Mouse (Mus musculus) lung, embryonic 15.5 days (tissue): ENCODE measurements at regions not wholly inside any gene's neighbourhood (a gene's known extent, or its start where the extent isn't known, plus 50 kb on each side); places are given as distances from the start of the nearest gene placed in this dataset.

Source experiments
- ATAC-seq: fragments of 200-750 bp; cut with Nextera tagmentation; 2 replicates; pipeline ENCODE4 v1.8.0; 2017; ENCODE audit warnings: moderate number of reproducible peaks, borderline replicate concordance; ENCODE audit not compliant: low FRiP score, low TSS enrichment; ENCODE audit errors: extremely low read depth
- H3K27ac ChIP-seq: fragments of 300-500 bp; sonication (generic); 2 replicates; pipeline ENCODE4 v1.5.1; 2015; ENCODE audit warnings: moderate library complexity, mild to moderate bottlenecking, inconsistent platforms
- H3K27me3 ChIP-seq: fragments of 300-500 bp; sonication (generic); 2 replicates; pipeline ENCODE4 v1.6.1; 2015; ENCODE audit warnings: inconsistent platforms
- H3K36me3 ChIP-seq: fragments of 300-500 bp; sonication (generic); 2 replicates; pipeline ENCODE4 v1.6.1; 2015; ENCODE audit warnings: inconsistent platforms
- H3K4me1 ChIP-seq: fragments of 300-500 bp; sonication (generic); 2 replicates; pipeline ENCODE4 v1.6.1; 2015; ENCODE audit warnings: inconsistent platforms
- H3K4me2 ChIP-seq: fragments of 300-500 bp; sonication (generic); 2 replicates; pipeline ENCODE4 v1.6.1; 2015; ENCODE audit warnings: inconsistent platforms, mild to moderate bottlenecking, moderate library complexity
- H3K4me3 ChIP-seq: fragments of 300-500 bp; sonication (generic); 2 replicates; pipeline ENCODE4 v1.5.1; 2015; ENCODE audit warnings: mild to moderate bottlenecking, inconsistent platforms
- H3K9ac ChIP-seq: fragments of 300-500 bp; sonication (generic); 2 replicates; pipeline ENCODE4 v1.6.1; 2015; ENCODE audit warnings: inconsistent platforms
- H3K9me3 ChIP-seq: fragments of 300-500 bp; sonication (generic); 2 replicates; pipeline ENCODE4 v1.6.1; 2016; ENCODE audit warnings: inconsistent platforms
- WGBS: fragments of 180-500 bp; shearing (Covaris S2); methylation state at CpG from one replicate; pipeline ENCODE4 v1.1.7; 2015; 5-methylcytosine and 5-hydroxymethylcytosine counted together

DNA sequence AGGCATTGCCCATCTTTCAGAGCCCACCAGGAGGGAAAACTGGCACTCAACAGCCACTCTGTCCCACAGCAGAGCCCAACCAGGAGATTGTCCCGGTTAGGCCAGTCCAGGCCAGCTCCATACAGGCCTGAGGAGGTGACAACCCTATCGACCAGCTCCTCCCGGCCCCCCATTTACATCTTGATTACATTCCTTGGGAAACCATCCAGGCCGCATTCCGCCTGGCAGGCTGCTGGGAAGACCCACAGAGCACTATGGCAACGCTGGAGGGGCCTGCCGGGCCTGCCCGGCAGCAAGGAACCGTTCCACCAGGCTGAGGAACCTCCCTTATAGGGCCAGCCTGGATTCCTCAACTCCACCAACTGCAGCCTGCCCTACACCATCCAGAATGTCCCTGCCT is 149.7 kb downstream of the Efnb1 start:
- H3K9me3 ChIP-seq = no peaks in the 10 kb centered on the region
- peak overlapping the region; percentile 81 for H3K27ac ChIP-seq
- no peak overlapping the region for H3K4me3 ChIP-seq
- no peak overlapping the region for H3K9ac ChIP-seq
- H3K4me1 ChIP-seq = peaks cover 25% of the 10 kb centered on the region
- H3K27me3 ChIP-seq = peaks cover 16% of the 10 kb centered on the region
- 8% methylated on average over 9 of the region's 9 CpGs for WGBS
- no peak overlapping the region for H3K4me2 ChIP-seq
- no peaks in the 10 kb centered on the region for H3K36me3 ChIP-seq
- ATAC-seq = peak; percentile 88

DNA sequence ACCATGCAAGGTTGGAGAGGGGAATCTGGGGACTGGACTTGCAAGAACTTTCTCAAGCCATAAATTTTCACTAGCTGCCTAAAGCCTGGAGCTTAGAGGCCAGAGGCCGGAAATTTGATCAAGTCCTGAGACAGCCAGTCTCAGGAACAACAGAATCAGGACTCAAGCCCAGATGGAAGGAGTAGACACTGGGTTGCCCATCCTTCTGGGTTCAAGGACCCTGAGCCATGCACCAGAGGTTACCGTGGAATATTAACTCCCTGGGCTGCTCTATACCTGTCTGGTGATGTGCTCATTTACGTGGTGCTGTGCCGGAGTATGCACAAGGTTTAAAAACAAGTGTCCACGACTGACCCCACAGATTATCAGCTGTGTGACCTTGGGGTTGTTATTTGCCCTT is 145.1 kb downstream of the Efnb1 start:
- Histone ChIP-seq H3K4me1 (peaks cover 16% of the 10 kb centered on the region; the same call in 1 of the 2 replicates), H3K9me3 (no peaks in the 10 kb centered on the region), H3K27me3 (peaks cover 18% of the 10 kb centered on the region), H3K4me2 (no peak overlapping the region), H3K9ac (no peak overlapping the region), H3K27ac (no peak overlapping the region), H3K36me3 (no peaks in the 10 kb centered on the region), H3K4me3 (no peak overlapping the region)
- WGBS = 59% methylated on average over 5 of the region's 5 CpGs
- ATAC-seq = no peak

DNA sequence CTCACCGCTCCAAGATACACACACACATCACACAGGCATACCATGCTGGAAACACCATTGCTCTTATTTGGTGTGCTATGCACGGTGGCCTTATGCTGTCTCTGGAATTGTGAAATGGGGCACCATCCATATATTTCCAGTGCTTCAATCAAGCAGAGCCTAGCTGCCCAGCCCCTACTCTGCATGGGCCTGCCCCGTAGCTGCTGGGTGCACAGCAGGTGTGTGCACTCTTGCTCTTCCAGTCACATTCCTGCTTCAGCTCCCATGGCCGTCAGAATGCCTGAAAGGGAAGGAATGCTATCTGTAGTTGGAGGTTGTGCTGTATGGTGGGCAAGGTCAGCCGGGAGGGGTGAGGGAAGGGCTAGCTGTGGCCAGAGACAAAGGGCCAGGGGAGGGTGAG is 144.6 kb downstream of the Efnb1 start:
- Histone ChIP-seq H3K4me2 (no peak overlapping the region), H3K27ac (no peak overlapping the region), H3K4me1 (peaks cover 11% of the 10 kb centered on the region; the same call in 1 of the 2 replicates), H3K9ac (no peak overlapping the region), H3K9me3 (no peaks in the 10 kb centered on the region), H3K4me3 (no peak overlapping the region), H3K27me3 (peaks cover 13% of the 10 kb centered on the region), H3K36me3 (no peaks in the 10 kb centered on the region)
- ATAC-seq = no peak
- WGBS = 58% methylated on average over 5 of the region's 5 CpGs

DNA sequence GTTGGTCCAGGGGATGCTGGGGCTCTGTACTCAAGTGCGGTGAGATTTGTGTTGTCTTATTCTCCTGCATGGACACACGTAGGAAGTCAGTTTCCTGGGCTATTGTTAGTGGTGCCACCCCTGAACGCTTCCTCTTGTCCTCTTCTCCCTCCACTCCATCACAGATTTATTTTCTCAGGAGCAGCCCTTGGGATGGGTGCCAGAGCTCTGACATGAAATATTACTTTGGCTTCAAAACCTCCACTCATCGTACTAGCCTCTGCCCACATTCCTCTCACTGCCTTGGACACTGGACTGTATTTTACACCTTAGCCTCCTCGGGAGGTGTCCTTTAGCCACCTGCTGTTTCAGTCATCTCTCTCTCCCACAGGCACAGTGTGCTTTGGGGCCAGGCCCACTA is 139.6 kb downstream of the Efnb1 start:
- peaks cover 12% of the 10 kb centered on the region for H3K27me3 ChIP-seq
- H3K4me1 ChIP-seq = no peaks in the 10 kb centered on the region
- 51% methylated on average over 5 of the region's 5 CpGs for WGBS
- no peak overlapping the region for H3K4me2 ChIP-seq
- no peak overlapping the region for H3K27ac ChIP-seq
- ATAC-seq = peak; percentile 5; the same call in 1 of the 2 replicates
- no peak overlapping the region for H3K9ac ChIP-seq
- H3K36me3 ChIP-seq = no peaks in the 10 kb centered on the region
- H3K4me3 ChIP-seq = no peak overlapping the region
- no peaks in the 10 kb centered on the region for H3K9me3 ChIP-seq

DNA sequence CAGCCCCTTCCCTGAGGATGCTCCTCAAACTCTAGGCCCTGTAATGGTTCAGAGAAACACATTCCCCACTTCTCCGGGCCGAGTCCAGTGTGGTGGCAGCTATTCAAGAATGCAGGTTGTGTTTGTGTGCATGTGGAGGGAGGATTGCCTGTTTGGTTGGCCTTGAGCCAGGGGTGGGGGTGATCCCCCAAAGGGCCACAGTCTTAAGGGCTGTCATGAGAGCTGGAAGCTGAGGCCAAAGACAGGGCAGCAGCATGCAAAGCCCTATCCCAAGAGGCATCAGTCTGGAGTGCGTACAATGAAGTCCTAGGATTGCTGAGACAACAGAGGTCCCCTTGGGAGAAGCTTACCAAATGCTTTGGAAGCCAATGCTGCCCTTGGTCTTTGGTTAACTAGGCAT is 136.0 kb downstream of the Efnb1 start:
- 53% methylated on average over 3 of the region's 3 CpGs for WGBS
- no peak for ATAC-seq
- no peaks in the 10 kb centered on the region for H3K36me3 ChIP-seq
- H3K9me3 ChIP-seq = no peaks in the 10 kb centered on the region
- no peak overlapping the region for H3K9ac ChIP-seq
- H3K27ac ChIP-seq = no peak overlapping the region
- no peak overlapping the region for H3K4me3 ChIP-seq
- peaks cover 3% of the 10 kb centered on the region; the same call in 1 of the 2 replicates for H3K27me3 ChIP-seq
- no peak overlapping the region for H3K4me2 ChIP-seq
- no peaks in the 10 kb centered on the region for H3K4me1 ChIP-seq

DNA sequence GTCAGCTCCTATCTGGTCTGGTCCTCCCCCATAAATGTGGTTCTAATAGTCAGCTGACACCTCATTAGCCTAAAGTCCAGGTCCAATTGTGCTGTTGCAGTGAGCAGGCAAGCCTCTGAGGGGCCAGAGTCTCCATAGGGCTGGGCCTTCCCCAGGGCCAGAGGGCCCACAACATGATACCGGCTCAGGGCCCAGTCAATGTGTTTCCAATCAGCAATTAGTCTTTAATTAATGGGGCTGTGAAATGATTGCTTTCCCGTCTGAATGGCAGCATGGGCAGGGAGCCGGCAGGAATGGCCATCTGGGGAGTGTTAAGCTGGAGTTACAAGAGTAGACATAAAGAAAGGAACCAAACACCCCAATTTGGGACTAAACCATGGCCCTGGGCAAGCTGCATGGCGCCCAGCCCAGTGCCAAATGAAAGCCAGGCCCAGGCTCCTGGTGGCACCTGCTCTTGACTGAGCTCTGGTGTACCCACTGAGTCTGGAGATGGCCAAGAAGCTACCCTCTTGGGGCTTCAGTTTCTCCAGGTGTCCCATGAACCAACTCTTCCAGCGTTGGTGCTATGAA is 113.2 kb downstream of the Efnb1 start:
- Histone ChIP-seq H3K36me3 (no peaks in the 10 kb centered on the region), H3K9ac (no peak overlapping the region), H3K4me1 (no peaks in the 10 kb centered on the region), H3K4me2 (no peak overlapping the region), H3K9me3 (no peaks in the 10 kb centered on the region), H3K27ac (no peak overlapping the region), H3K27me3 (peaks cover 6% of the 10 kb centered on the region), H3K4me3 (no peak overlapping the region)
- ATAC-seq = no peak
- 72% methylated on average over 5 of the region's 5 CpGs for WGBS

DNA sequence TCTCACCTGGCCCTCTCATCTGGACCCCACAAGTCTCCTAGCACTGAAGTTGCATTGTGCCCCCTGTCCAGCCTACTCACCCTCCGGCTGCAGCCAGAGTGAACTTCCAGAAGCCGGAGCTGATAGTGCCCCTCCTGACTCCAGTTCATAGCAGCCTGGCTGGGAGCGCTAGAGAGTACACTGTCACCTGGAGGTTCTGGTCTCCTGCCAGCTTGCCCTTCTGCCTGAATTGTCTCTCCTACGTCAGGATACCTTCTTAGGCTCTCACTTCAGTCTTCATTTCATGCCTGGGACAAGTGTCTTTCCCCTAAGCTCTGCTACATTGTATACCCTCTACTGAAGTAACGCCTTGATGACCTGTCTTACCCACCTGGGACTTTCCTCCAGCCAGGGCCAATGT is 112.3 kb downstream of the Efnb1 start:
- 83% methylated on average over 5 of the region's 5 CpGs for WGBS
- Histone ChIP-seq H3K27me3 (peaks cover 4% of the 10 kb centered on the region), H3K36me3 (no peaks in the 10 kb centered on the region)

DNA sequence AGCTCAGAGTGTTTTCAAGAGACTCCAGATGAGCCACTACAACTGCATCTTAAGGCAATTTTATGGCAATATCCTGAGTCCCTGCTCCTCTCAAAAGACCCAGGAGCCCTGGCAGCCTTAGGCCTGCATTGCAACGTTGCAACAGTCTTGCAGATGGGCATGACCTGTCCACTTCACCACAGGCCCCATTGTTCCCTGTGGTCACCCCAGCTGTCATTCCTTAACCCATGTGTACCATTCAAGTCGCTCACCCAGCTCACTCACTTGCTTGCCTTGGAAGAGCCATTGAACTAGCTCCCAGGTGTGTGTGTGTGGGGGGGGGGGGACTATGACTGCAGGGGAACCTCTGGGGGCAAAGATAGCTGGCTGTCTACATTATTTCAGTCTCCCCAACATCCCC is 110.8 kb downstream of the Efnb1 start:
- Histone ChIP-seq H3K4me2 (no peak overlapping the region), H3K4me1 (peaks cover 4% of the 10 kb centered on the region), H3K9me3 (no peaks in the 10 kb centered on the region), H3K36me3 (no peaks in the 10 kb centered on the region), H3K27me3 (no peaks in the 10 kb centered on the region; the same call in none of the 2 replicates), H3K4me3 (no peak overlapping the region), H3K27ac (no peak overlapping the region), H3K9ac (no peak overlapping the region)
- no peak for ATAC-seq
- WGBS = 73% methylated on average over 1 of the region's 2 CpGs

More for the DNA sequence above, 112.3 kb downstream of the Efnb1 start:
- Histone ChIP-seq H3K27ac (no peak overlapping the region), H3K9me3 (no peaks in the 10 kb centered on the region), H3K4me3 (no peak overlapping the region), H3K9ac (no peak overlapping the region), H3K4me1 (no peaks in the 10 kb centered on the region), H3K4me2 (no peak overlapping the region)
- ATAC-seq = no peak

DNA sequence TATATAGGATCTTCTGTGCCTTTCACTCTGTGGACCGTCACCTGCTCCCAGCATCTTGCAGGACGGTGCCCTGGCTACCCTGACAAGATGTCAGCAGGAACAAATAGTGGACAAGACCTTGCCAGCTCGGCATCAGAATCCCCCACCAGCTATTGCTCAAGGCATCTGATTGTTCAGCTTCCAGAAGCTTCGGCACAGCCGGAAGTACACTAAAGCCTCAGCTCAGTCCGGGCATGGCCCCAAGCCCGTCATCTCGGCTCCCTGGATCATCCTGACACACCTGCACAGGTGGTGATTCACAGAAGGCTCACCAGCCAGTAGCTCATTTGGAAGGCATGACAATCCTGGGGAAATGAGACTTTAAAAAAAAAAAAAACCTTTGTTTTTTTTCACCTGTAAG is 110.1 kb downstream of the Efnb1 start:
- ATAC-seq = no peak
- H3K27ac ChIP-seq = no peak overlapping the region
- 81% methylated on average over 8 of the region's 8 CpGs for WGBS
- H3K9ac ChIP-seq = no peak overlapping the region
- H3K4me2 ChIP-seq = no peak overlapping the region
- no peaks in the 10 kb centered on the region for H3K36me3 ChIP-seq
- H3K27me3 ChIP-seq = no peaks in the 10 kb centered on the region; the same call in none of the 2 replicates
- peaks cover 4% of the 10 kb centered on the region for H3K4me1 ChIP-seq
- no peak overlapping the region for H3K4me3 ChIP-seq
- no peaks in the 10 kb centered on the region for H3K9me3 ChIP-seq

DNA sequence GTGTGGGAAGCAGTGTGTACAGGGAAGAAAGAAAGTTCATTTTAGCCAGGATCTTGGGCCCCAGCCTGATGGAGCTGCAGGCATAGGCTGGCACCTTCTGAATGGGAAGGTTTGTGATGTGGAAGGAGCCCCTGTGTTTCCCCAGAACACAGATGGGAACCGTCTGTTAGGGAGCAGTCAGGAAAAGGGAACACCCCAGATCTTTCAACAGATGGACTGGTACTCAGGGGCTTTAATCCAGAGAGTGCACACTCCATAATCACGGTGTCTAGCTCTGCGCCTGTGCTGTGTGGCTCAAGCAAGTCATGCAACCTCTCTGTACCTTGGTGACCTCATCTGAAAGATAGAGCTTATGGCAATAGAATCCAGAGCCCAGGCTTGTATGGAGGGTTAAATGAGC is 109.6 kb downstream of the Efnb1 start:
- WGBS = 81% methylated on average over 3 of the region's 3 CpGs
- Histone ChIP-seq H3K4me2 (no peak overlapping the region), H3K27ac (no peak overlapping the region), H3K4me1 (peaks cover 4% of the 10 kb centered on the region), H3K4me3 (no peak overlapping the region), H3K27me3 (no peaks in the 10 kb centered on the region; the same call in 1 of the 2 replicates), H3K36me3 (no peaks in the 10 kb centered on the region), H3K9ac (no peak overlapping the region), H3K9me3 (no peaks in the 10 kb centered on the region)
- no peak for ATAC-seq

DNA sequence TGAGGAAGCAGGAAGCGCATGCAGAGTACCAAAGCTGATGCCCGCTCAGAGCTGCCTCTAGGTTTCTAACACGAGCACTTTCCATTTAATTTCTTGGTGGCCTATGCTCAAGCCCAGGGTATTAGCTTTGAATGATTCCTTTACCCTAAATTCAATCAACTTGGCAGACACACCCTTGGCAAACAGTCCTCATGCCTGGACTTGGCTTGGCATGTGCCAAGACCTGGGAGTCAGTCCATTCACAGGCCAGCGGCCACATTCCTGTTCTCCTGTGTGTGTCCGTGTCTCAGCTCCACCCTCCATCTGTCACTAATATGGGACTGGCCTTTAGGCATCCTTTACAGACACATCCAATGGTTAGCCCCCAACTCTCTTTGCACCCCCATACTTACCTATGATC is 107.3 kb downstream of the Efnb1 start:
- H3K27me3 ChIP-seq = no peaks in the 10 kb centered on the region; the same call in 1 of the 2 replicates
- 90% methylated on average over 5 of the region's 5 CpGs for WGBS
- no peak overlapping the region for H3K4me3 ChIP-seq
- H3K9ac ChIP-seq = no peak overlapping the region
- peaks cover 4% of the 10 kb centered on the region for H3K4me1 ChIP-seq
- no peak overlapping the region for H3K4me2 ChIP-seq
- ATAC-seq = no peak
- H3K36me3 ChIP-seq = no peaks in the 10 kb centered on the region
- H3K9me3 ChIP-seq = no peaks in the 10 kb centered on the region
- H3K27ac ChIP-seq = no peak overlapping the region

DNA sequence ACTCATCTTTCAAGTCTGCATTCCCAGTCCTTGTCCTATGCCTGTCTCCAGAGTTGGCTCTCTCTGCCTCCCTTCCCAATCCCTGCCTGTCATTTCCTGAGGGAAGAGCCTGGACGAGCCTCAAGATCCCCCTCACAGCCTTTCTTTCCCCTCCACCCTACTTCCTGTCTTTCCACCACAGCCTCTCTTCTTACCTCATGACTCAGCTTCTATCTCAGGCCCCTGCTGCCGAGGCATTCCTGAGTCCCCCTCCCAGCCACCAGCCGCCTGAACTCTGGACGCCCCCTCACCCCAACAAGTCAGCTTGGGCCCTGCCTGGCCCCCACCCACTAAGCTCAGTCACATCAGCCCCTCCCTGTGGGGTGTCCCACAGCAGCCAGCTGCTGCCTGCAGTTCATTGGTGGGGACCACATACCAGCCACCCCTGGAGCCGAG is 105.8 kb downstream of the Efnb1 start:
- Histone ChIP-seq H3K9me3 (no peaks in the 10 kb centered on the region), H3K4me3 (no peak overlapping the region), H3K27me3 (no peaks in the 10 kb centered on the region), H3K36me3 (no peaks in the 10 kb centered on the region), H3K27ac (peak overlapping the region; percentile 70), H3K4me2 (no peak overlapping the region), H3K4me1 (peaks cover 4% of the 10 kb centered on the region), H3K9ac (no peak overlapping the region)
- 24% methylated on average over 5 of the region's 5 CpGs for WGBS
- ATAC-seq = peak; percentile 87

DNA sequence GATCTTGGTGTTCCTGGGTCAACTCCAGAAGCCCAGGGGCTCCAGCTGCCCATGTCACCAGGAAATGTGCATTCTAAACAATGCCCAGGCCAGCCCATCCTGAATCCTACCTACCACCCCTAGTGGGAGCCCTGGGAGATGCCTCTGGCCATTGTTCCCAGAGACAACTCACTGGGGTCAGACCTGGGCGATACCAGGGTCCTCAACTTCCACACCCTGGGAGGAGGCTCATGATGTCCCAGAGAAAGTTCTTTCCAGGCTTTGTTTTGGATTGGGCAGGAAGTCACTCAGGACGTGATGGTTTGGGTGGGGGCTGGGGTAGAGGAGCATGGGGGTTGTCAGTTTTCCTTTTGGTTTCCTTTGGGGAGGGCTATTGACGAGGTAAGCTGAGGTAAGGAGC is 97.1 kb downstream of the Efnb1 start:
- H3K27me3 ChIP-seq = no peaks in the 10 kb centered on the region; the same call in 1 of the 2 replicates
- no peaks in the 10 kb centered on the region for H3K36me3 ChIP-seq
- 48% methylated on average over 3 of the region's 3 CpGs for WGBS
- ATAC-seq = peak; percentile 39; the same call in 1 of the 2 replicates
- H3K9me3 ChIP-seq = no peaks in the 10 kb centered on the region
- H3K4me3 ChIP-seq = no peak overlapping the region
- no peak overlapping the region for H3K4me2 ChIP-seq
- H3K27ac ChIP-seq = no peak overlapping the region
- H3K9ac ChIP-seq = no peak overlapping the region
- H3K4me1 ChIP-seq = 0 out of 2 replicates have a peak, but pooled peaks cover 3% of the 10 kb centered on the region
